Mouse (Mus musculus) CH12.LX (cell line): ENCODE results near the gene Slc6a11.

Experiments used
- BHLHE40 ChIP-seq: IDR thresholded peaks from 2 replicates; pipeline ENCODE4 v1.6.1; 2011; ENCODE audit warnings: mild to moderate bottlenecking, low read depth, low read length, improper control_type of control experiment
- CTCF ChIP-seq, 2 experiments: IDR thresholded peaks in 1 of 2; conservative IDR thresholded peaks in 1 of 2; 2 replicates each; pipeline ENCODE4 v1.5.1; 2011 to 2012; ENCODE audit warnings: low read depth in 2 of 2, low read length in 2 of 2, improper control_type of control experiment in 1 of 2, inconsistent platforms in 1 of 2, mild to moderate bottlenecking in 1 of 2, moderate library complexity in 1 of 2
- ELF1 ChIP-seq: IDR thresholded peaks from 2 replicates; pipeline ENCODE4 v1.6.1; 2014; ENCODE audit warnings: low read depth, mild to moderate bottlenecking, inconsistent platforms, low read length, improper control_type of control experiment
- EP300 ChIP-seq: IDR thresholded peaks from 2 replicates; pipeline ENCODE4 v1.6.1; 2011; ENCODE audit warnings: low read length, improper control_type of control experiment
- GABPA ChIP-seq: IDR thresholded peaks from 2 replicates; pipeline ENCODE4 v1.6.1; 2012; ENCODE audit warnings: low read depth, low read length, improper control_type of control experiment, inconsistent platforms; ENCODE audit not compliant: insufficient replicate concordance
- KAT2A ChIP-seq: IDR thresholded peaks from 2 replicates; pipeline ENCODE4 v1.6.1; 2012; ENCODE audit warnings: low read length, improper control_type of control experiment, inconsistent platforms; ENCODE audit not compliant: insufficient replicate concordance
- MAFK ChIP-seq: IDR thresholded peaks from 2 replicates; pipeline ENCODE4 v1.6.1; 2011; ENCODE audit warnings: low read length, improper control_type of control experiment; ENCODE audit not compliant: insufficient replicate concordance
- MYC ChIP-seq: IDR thresholded peaks from 2 replicates; pipeline ENCODE4 v1.6.1; 2011; ENCODE audit warnings: low read depth, mild to moderate bottlenecking, improper control_type of control experiment, low read length
- NRF1 ChIP-seq: IDR thresholded peaks from 2 replicates; pipeline ENCODE4 v1.6.1; 2014; ENCODE audit warnings: low read depth, mild to moderate bottlenecking, inconsistent platforms, low read length, improper control_type of control experiment, moderate library complexity
- POLR2A ChIP-seq: IDR thresholded peaks from 2 replicates; pipeline ENCODE4 v1.6.1; 2011; ENCODE audit warnings: low read depth, mild to moderate bottlenecking, improper control_type of control experiment, low read length
- POLR2AphosphoS2 ChIP-seq: IDR thresholded peaks from 2 replicates; pipeline ENCODE4 v1.6.1; 2011; ENCODE audit warnings: low read depth, low read length, improper control_type of control experiment
- RAD21 ChIP-seq: IDR thresholded peaks from 2 replicates; pipeline ENCODE4 v1.6.1; 2011; ENCODE audit warnings: low read depth, mild to moderate bottlenecking, low read length, improper control_type of control experiment, moderate library complexity
- USF1 ChIP-seq: IDR thresholded peaks from 2 replicates; pipeline ENCODE4 v1.6.1; 2014; ENCODE audit warnings: low read depth, mild to moderate bottlenecking, inconsistent platforms, low read length, improper control_type of control experiment

DNA sequence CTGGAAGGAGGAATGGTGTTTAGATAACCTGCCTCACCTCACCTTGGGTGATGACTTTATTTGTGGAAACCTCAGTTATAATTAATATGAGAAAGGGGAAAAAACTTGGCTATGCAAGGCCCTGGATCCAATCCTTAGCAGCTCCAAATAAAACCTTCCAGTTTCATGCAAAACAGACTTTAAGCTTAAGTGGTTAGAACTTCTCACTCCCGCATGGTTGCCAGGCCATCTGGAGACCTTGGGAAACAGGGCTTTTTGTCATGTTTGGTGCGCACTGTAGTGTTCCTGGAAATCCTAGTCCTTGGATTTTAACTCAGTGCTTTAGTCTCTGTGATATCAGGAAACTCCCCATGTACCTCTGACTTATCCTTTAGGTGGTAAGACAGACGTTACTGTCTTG is 47.1 kb downstream of the Slc6a11 start:
- TF ChIP-seq BHLHE40, result no peak
- TF ChIP-seq MYC, result no peak
- TF ChIP-seq KAT2A, result no peak
- TF ChIP-seq CTCF (conservative IDR thresholded peaks at IDR 0.05 in 1 of 2, IDR thresholded peaks at IDR 0.05 in 1 of 2; ENCODE audit: low read depth in 2 of 2, low read length in 2 of 2), result no peak
- no peak for TF ChIP-seq NRF1
- no peak for TF ChIP-seq POLR2A
- no peak for TF ChIP-seq GABPA
- TF ChIP-seq USF1, result no peak
- no peak for TF ChIP-seq RAD21
- TF ChIP-seq POLR2AphosphoS2, result no peak
- no peak for TF ChIP-seq ELF1
- TF ChIP-seq EP300, result no peak
- TF ChIP-seq MAFK, result no peak
